Mouse (Mus musculus) kidney, adult 10 weeks (tissue): Measurements from ENCODE around the gene Hdgfl1. TPM values are rescaled to one million over a fixed set of nuclear protein-coding genes. Genes with fewer than 3 reads are reported as not detected.

Experiments used
- polyA plus RNA-seq: library from polyadenylated mRNA; stranded (reverse); fragments of 350-450 nt; fragmentation: Illumina TruSeq; extraction: RNeasy Lipid Tissue Mini Kit (QIAGEN cat#74804); gene quantifications from one replicate; pipeline ENCODE4 v1.2.3, GENCODE M21; 2014; ENCODE audit warnings: low read depth, low replicate concordance

Hdgfl1 gene
- not detected for polyA plus RNA-seq

GRCm38 (mm10) chr13:26769955-26770354 is at the start of gene Hdgfl1:
Hdgfl1 (minus strand) TSS chr13:26770165.

